Mouse (Mus musculus) splenic B cell, adult 2 months (primary cell): ENCODE data around the gene Srgap3.

Experiments used
- DNase-seq: peaks from one replicate; pipeline ENCODE4 v3.0.0-alpha.2; 2011; ENCODE audit warnings: low read depth, low spot score
- H3K27me3 ChIP-seq: 2 replicates; pipeline ENCODE4 v1.6.1; 2012; ENCODE audit warnings: mild to moderate bottlenecking, low read length, moderate library complexity, mixed read lengths; ENCODE audit not compliant: control insufficient read depth, poor library complexity, insufficient read depth, severe bottlenecking
- H3K36me3 ChIP-seq: 2 replicates; pipeline ENCODE4 v1.6.1; 2012; ENCODE audit warnings: mild to moderate bottlenecking, low read length, moderate library complexity, mixed read lengths; ENCODE audit not compliant: control insufficient read depth, poor library complexity, insufficient read depth, severe bottlenecking

Gene Srgap3

DNA sequence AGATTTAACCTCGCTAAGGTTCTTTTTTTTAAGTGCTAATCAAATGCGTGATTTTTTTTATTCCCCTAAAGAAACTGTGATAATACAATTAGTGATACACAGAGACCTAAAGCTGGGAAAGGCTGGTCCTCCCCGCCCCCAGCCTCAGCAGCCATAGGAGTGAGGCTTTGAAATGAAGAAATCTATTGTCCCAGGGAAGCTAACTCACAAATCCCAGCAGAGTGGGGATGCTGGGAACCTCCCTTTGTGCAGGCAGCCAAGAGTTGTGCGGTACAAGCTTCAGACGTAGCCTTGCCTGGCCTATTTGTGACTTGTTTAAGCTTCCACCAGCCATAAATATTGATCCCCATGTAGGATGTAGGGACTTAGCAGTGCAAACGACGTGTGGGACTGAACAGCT, 43.8 kb downstream of the Srgap3 start:
- DNase-seq: no peak
- Histone ChIP-seq H3K27me3 (no peaks in the 10 kb centered on the region; the same call in 1 of the 2 replicates), H3K36me3 (no peaks in the 10 kb centered on the region)

- Histone ChIP-seq H3K27me3 (no peaks in the 10 kb centered on the region; the same call in 1 of the 2 replicates), H3K36me3 (no peaks in the 10 kb centered on the region)
- DNase-seq: no peak
Measured at GRCm38 (mm10) chr6:112902791-112903190, 44.3 kb downstream of the Srgap3 start.

- Histone ChIP-seq H3K36me3 (no peaks in the 10 kb centered on the region), H3K27me3 (no peaks in the 10 kb centered on the region; the same call in 1 of the 2 replicates)
- DNase-seq: no peak
Measured at GRCm38 (mm10) chr6:112900306-112900705, 46.8 kb downstream of the Srgap3 start.

- no peak for DNase-seq
- Histone ChIP-seq H3K27me3 (no peaks in the 10 kb centered on the region; the same call in 1 of the 2 replicates), H3K36me3 (no peaks in the 10 kb centered on the region)
Measured at GRCm38 (mm10) chr6:112899711-112900110, 47.4 kb downstream of the Srgap3 start.

- no peak for DNase-seq
- Histone ChIP-seq H3K27me3 (no peaks in the 10 kb centered on the region; the same call in 1 of the 2 replicates), H3K36me3 (no peaks in the 10 kb centered on the region)
Measured at GRCm38 (mm10) chr6:112899276-112899675, 47.8 kb downstream of the Srgap3 start.

DNA sequence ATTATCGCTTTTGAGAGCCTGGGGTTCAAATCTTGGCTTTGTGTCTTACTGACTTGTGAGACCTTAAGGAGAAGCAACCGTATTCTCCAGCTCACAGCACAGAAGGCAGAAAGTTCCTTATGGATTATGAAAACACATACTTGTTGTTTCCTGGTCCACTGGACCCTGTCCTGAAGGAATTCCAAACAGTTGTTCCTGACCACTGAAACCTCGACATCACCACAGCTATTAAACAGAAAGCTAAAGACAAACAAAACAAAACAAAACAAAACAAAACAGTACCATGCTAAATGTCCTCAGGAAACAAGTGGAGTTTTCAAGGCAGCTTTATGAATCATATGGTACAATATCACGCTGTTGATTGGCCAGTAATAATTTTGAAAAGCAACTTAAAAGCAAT, 48.6 kb downstream of the Srgap3 start:
- no peak for DNase-seq
- H3K36me3 ChIP-seq: no peaks in the 10 kb centered on the region

DNA sequence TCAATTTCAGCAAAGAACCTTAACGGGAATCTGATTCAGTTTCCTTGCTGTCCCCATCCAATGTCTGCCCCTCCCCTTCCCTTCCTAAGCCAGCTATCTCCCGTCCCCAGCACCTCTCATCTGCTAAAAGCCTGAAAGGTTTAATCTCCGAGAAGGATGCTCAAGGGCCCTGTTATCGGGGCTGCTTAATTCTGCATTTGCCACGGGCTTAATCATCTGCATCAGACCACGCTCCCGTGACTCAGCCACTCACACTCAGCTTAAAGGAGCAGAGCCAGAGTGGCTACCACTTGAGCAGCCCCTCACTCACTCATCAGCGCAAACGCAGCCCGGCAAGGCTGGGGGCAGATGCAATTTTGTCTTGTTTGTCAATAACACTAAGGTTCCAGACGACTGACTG, 50.7 kb downstream of the Srgap3 start:
- H3K36me3 ChIP-seq: no peaks in the 10 kb centered on the region
- no peaks in the 10 kb centered on the region for H3K27me3 ChIP-seq
- no peak for DNase-seq

More for the DNA sequence above, 48.6 kb downstream of the Srgap3 start:
- no peaks in the 10 kb centered on the region; the same call in 1 of the 2 replicates for H3K27me3 ChIP-seq

- Histone ChIP-seq H3K27me3 (no peaks in the 10 kb centered on the region), H3K36me3 (no peaks in the 10 kb centered on the region)
- DNase-seq: no peak
Measured at GRCm38 (mm10) chr6:112890331-112890751, 56.7 kb downstream of the Srgap3 start.

DNA sequence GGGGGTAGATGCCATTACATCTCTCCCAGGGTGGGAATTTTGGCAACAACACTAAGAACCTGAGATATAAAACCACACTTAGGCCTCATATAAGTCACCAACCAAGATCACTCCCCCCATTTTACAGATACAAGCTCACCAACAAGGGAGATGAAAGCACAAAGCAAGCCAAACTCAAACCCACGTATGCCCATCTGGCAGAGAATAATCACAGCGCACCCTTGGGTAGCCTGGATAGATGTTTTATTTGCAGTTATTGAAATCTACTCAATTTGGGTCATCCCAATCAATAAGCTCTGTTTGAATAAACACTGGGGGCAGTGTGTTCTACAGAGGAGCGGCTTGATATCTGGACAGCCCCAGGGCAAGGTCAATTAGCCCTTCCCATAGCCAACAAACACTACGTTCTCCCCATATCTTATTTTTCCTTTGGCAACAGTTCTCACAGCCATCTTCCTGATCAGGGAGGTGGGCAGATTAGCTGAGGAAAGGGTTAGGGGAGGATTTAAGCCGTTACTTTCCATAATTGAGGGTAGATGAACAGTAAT, 63.4 kb downstream of the Srgap3 start:
- no peak for DNase-seq
- Histone ChIP-seq H3K27me3 (no peaks in the 10 kb centered on the region), H3K36me3 (no peaks in the 10 kb centered on the region)

GRCm38 (mm10) chr6:112880048-112880534, 67.0 kb downstream of the Srgap3 start:
- H3K36me3 ChIP-seq: no peaks in the 10 kb centered on the region
- H3K27me3 ChIP-seq: no peaks in the 10 kb centered on the region
- DNase-seq: no peak

GRCm38 (mm10) chr6:112879154-112879553, 67.9 kb downstream of the Srgap3 start:
- DNase-seq: no peak
- Histone ChIP-seq H3K27me3 (no peaks in the 10 kb centered on the region), H3K36me3 (no peaks in the 10 kb centered on the region)

DNA sequence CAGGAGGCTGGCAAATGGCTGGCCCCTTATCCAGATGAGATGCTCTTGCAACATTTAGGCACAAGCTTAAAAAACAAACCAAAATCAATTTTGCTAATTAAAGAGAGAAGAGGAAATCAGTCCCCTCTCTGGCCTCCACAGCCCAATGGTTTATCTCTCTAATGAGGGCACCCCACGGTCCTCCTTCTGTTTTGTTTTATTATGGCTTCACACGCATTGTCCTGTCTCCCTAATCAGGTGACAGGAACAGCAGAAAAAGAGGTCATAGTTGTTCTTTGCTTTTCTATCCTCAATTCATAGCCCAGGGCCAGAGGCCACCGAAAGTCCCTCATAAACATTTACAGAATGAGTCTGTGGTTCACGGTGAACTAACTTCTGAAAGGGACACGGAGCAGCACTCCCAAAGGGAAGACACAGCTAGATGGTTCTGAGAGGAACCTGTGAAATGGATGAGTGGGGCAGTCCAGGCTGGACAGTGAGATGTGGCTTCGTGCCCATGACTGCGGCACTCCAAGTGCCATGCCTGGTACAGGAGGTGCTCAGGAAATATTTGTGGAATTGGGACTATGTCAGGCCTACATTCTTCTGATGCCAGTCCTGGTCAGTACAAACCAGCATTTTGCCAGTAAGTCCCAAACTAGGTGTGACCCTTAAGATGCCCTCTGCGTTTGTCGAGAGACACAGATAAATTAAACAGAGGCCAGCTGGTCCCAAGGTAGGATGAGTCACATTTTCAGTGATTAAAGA, 73.8 kb downstream of the Srgap3 start:
- Histone ChIP-seq H3K27me3 (no peaks in the 10 kb centered on the region), H3K36me3 (no peaks in the 10 kb centered on the region)
- no peak for DNase-seq

GRCm38 (mm10) chr6:112871241-112871780, 75.8 kb downstream of the Srgap3 start:
- H3K27me3 ChIP-seq: no peaks in the 10 kb centered on the region
- DNase-seq: no peak
- no peaks in the 10 kb centered on the region for H3K36me3 ChIP-seq

DNA sequence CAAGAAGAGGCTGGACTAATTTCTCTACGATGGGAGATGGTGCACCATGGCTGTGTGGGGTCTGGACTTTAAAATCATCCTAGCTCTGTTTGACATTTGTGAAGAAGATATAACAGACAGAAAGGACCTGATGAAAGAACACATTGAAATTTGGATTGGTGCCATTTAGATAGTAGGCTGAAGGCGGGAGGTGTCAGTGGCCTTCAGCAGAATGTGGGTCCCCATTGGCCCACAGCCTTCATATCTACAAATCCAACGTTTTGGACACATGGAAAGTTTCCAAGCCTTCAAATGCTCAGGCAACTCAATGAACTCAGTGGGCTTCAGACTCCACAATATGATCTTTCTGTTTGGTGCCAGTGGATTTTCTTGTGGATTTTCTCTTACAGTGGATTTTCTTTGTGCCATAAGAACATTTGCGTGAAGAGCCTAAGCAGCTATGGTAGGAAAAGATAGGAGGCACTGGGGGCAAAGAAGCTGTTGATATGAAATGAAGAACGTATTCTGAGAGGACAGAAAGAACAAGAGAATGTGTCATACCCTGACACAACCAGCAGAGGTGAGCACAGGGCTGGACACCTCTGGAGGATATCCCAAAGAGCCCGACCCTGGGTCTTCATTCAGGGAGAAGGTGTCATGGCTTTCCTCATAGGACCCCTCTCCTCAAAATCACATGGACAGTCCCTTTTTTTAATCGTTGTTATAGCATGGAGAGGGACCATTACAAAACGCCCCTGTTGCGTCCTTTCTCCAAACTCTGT, 78.7 kb downstream of the Srgap3 start:
- Histone ChIP-seq H3K27me3 (no peaks in the 10 kb centered on the region), H3K36me3 (no peaks in the 10 kb centered on the region)
- DNase-seq: no peak

- DNase-seq: no peak
- Histone ChIP-seq H3K36me3 (no peaks in the 10 kb centered on the region), H3K27me3 (no peaks in the 10 kb centered on the region)
Measured at GRCm38 (mm10) chr6:112866096-112866495, 81.0 kb downstream of the Srgap3 start.
